Mouse (Mus musculus): ENCODE measurements around the gene Cacnb1. TPM values are rescaled to one million over a fixed set of nuclear protein-coding genes. Genes with fewer than 3 reads are reported as not detected.
A peak's percentile ranks its signal among the peaks of the same experiment; 100 is the strongest.

The Cacnb1 gene
- polyA plus RNA-seq, 1 experiment from 2014 or later = 21.3 TPM

DNA sequence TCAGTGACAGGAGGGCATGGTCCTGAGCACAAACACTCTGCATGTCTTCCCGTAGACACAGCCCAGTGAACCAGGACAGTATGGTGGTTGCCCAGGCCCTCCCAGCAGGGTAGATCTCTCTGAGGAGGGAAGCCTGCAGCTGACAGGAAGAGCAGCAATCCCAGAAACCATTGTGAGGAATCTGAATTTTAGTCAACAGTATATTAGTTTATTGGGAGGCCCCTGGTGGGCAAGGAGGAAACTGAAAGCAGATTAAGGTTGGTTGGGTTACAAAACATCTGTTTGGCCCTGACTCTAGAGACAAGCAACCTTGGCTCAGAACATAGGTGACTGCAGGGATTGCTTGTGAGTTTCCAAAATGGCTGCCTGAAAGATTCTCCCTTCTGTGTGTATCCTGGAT lies 38.9 kb downstream of the Cacnb1 start:
- no peak overlapping the region for H3K4me2 ChIP-seq (replicated peaks)
- H3K27ac ChIP-seq (replicated peaks) = no peak overlapping the region
- 63% methylated on average over 1 of the region's 1 CpGs for WGBS
- H3K27me3 ChIP-seq = peaks cover 27% of the 10 kb centered on the region
- peaks cover 29% of the 10 kb centered on the region for H3K4me1 ChIP-seq
- H3K4me3 ChIP-seq (replicated peaks) = no peak overlapping the region
- no peak for ATAC-seq (ENCODE audit: insufficient number of reproducible peaks, low FRiP score, low TSS enrichment, low read depth)
- no peaks in the 10 kb centered on the region for H3K9me3 ChIP-seq (replicated peaks)
- no peak overlapping the region for H3K9ac ChIP-seq
- H3K36me3 ChIP-seq = no peaks in the 10 kb centered on the region

DNA sequence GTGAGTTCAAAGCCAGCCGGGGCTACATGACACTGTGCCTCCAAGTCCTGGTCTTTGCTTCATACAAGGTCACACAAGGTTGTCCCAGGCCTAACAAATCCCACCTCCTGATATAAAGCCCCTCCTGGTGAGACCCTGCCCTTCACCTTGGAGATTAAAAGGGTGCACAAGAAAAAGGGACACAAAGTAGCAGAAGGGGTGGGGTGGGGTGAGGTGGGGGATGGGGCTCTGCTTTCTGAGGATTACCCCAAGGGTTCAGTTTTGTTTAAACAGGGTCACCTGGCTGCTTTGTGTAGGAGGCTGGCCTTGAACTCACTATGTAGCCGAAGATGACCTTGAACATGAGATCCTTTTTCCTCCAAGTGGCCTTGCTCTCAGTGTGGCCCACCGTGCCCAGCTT lies 39.3 kb downstream of the Cacnb1 start:
- H3K9me3 ChIP-seq (replicated peaks) = no peaks in the 10 kb centered on the region
- peaks cover 27% of the 10 kb centered on the region for H3K27me3 ChIP-seq
- H3K36me3 ChIP-seq = no peaks in the 10 kb centered on the region
- H3K9ac ChIP-seq = no peak overlapping the region
- no peak overlapping the region for H3K4me2 ChIP-seq (replicated peaks)
- H3K4me1 ChIP-seq = peaks cover 29% of the 10 kb centered on the region
- 90% methylated on average over 3 of the region's 3 CpGs for WGBS
- no peak for ATAC-seq (ENCODE audit: insufficient number of reproducible peaks, low FRiP score, low TSS enrichment, low read depth)
- no peak overlapping the region for H3K4me3 ChIP-seq (replicated peaks)
- H3K27ac ChIP-seq (replicated peaks) = no peak overlapping the region

DNA sequence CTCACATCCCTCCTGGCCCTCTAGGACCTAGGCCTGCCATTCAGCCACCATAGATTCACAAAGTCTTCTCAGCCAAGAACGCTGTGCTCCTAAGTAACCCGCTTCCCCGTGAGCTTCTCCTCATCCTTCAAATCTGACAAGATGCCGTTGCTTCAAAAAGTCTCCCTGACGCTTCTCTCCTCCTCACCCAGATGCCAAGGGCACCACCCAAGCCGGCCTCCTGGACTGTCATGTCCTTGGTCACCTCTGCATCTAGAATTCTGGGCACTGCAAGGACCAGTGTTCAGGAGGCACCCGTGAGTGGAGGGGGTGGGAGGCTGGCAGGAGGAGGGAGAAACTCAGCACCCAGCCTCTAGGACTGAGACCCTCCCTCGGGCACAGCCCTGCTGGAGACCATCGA lies 40.1 kb downstream of the Cacnb1 start:
- ATAC-seq (ENCODE audit: insufficient number of reproducible peaks, low FRiP score, low TSS enrichment, low read depth) = no peak
- Histone ChIP-seq H3K9me3 (replicated peaks) (no peaks in the 10 kb centered on the region), H3K9ac (no peak overlapping the region), H3K27ac (replicated peaks) (no peak overlapping the region), H3K4me2 (replicated peaks) (no peak overlapping the region), H3K36me3 (no peaks in the 10 kb centered on the region), H3K4me3 (replicated peaks) (no peak overlapping the region), H3K4me1 (peaks cover 29% of the 10 kb centered on the region), H3K27me3 (peaks cover 27% of the 10 kb centered on the region)
- 88% methylated on average over 9 of the region's 9 CpGs for WGBS

DNA sequence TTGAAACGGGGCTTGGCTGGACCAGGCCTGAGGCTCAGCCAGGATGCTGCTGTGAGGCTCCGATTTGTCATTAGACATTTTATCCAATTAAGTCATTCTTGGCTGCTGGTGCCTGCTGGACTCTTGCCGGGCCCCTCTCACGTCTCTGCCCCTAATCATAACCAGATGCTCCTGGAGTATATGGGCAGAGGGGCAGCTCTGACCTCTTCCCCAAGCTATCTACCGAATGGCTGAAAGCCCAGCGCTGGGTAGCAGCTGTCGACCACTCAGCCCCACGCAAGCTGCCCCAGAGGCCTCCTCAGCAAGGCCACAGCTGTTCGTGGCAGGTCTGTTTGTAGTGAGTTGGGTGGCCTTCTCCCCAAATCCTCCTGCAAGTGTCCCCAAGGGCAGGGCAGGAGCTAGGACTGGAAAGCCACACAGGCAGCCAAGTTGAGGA lies 42.3 kb downstream of the Cacnb1 start:
- H3K9me3 ChIP-seq (replicated peaks) = no peaks in the 10 kb centered on the region
- ATAC-seq (ENCODE audit: insufficient number of reproducible peaks, low FRiP score, low TSS enrichment, low read depth) = 0 out of 2 replicates have a peak, but pooled peaks have one; percentile 36
- peak overlapping the region; percentile 55; the same call in 1 of the 2 replicates for H3K27ac ChIP-seq (replicated peaks)
- H3K4me1 ChIP-seq = peaks cover 12% of the 10 kb centered on the region
- H3K9ac ChIP-seq = no peak overlapping the region
- no peak overlapping the region for H3K4me3 ChIP-seq (replicated peaks)
- H3K27me3 ChIP-seq = peaks cover 18% of the 10 kb centered on the region
- H3K36me3 ChIP-seq = no peaks in the 10 kb centered on the region
- 35% methylated on average over 9 of the region's 9 CpGs for WGBS
- no peak overlapping the region for H3K4me2 ChIP-seq (replicated peaks)

DNA sequence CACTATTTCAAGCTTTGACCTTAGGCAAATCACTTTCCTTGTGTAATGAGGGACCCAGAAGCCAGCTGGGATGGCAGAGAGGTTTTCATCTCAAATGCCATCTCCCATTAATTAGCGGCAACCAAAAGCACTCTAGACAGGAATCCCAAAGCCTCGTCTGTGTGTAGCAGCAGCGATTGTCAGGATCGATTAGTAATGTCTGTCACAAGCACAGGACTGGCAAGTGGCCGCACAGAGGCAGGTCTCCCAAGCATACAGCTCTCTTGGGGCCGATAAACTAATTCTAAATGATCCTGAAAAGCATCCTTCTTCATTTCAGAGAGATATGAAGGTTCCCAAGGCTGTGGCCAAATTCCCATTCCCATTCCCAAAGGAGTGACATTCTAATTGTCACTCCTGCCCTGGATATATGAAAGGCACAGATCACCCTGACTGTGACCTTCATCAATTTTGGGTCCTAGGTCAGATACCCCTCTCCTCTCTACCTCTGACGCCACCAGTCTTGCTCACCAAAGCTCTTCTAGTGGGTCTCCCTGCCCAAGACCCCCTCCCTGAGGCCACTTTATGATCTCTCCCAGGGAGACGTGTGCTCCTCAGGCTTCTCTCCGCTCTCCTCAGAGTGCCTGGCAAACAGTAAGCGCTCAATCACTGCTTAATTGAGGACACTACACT lies 42.9 kb downstream of the Cacnb1 start:
- H3K27ac ChIP-seq (replicated peaks) = no peak overlapping the region
- peaks cover 12% of the 10 kb centered on the region for H3K4me1 ChIP-seq
- H3K4me3 ChIP-seq (replicated peaks) = no peak overlapping the region
- H3K36me3 ChIP-seq = no peaks in the 10 kb centered on the region
- H3K9me3 ChIP-seq (replicated peaks) = no peaks in the 10 kb centered on the region
- 55% methylated on average over 10 of the region's 10 CpGs for WGBS
- H3K9ac ChIP-seq = no peak overlapping the region
- peaks cover 12% of the 10 kb centered on the region for H3K27me3 ChIP-seq
- ATAC-seq (ENCODE audit: insufficient number of reproducible peaks, low FRiP score, low TSS enrichment, low read depth) = no peak
- H3K4me2 ChIP-seq (replicated peaks) = no peak overlapping the region

DNA sequence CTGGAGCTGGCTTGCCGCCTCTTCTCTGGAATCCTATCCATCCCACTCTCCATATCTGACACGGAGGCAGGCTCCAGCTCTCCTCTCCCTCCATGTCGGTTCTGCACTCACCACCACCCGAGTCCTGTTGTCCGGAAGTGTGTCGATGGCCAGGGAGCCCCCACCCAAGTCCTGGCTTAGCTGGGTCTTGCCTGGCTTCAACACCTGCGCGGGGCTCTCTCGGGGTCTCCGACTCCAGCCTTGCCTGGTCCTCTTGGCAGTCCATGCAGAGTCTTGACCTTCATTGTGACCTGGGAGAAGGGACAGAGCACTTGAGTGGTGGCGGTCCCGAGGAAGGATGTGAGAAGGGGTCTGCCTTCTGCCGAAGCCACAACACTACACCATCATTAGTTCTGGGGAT lies 44.4 kb downstream of the Cacnb1 start:
- Histone ChIP-seq H3K36me3 (no peaks in the 10 kb centered on the region), H3K4me1 (peaks cover 12% of the 10 kb centered on the region), H3K4me3 (replicated peaks) (no peak overlapping the region), H3K27ac (replicated peaks) (no peak overlapping the region), H3K4me2 (replicated peaks) (no peak overlapping the region), H3K9ac (no peak overlapping the region), H3K27me3 (no peaks in the 10 kb centered on the region; the same call in 1 of the 2 replicates), H3K9me3 (replicated peaks) (no peaks in the 10 kb centered on the region)
- 87% methylated on average over 13 of the region's 13 CpGs for WGBS
- no peak for ATAC-seq (ENCODE audit: insufficient number of reproducible peaks, low FRiP score, low TSS enrichment, low read depth)

DNA sequence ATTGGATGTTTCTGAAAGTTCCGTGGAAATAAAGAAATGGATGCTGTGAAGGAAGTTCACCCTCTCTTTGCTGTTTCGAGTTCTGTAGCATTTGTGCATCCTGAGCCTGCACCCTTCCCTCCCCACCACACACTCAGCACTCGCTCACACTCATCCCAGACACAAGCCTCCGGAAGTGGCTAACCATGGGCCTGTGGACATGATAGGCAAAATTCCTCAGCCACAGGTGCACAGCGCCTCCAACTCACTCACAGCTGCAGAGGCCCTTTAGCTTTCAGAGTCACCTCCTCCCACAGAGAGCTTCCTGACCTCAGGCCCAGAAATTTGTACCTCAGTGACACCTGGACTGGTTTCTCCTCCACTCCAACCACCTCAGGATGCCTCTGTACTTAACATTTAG lies 45.0 kb downstream of the Cacnb1 start:
- 75% methylated on average over 5 of the region's 5 CpGs for WGBS
- no peak for ATAC-seq (ENCODE audit: insufficient number of reproducible peaks, low FRiP score, low TSS enrichment, low read depth)
- Histone ChIP-seq H3K36me3 (no peaks in the 10 kb centered on the region), H3K9me3 (replicated peaks) (no peaks in the 10 kb centered on the region), H3K27me3 (no peaks in the 10 kb centered on the region; the same call in 1 of the 2 replicates), H3K4me2 (replicated peaks) (no peak overlapping the region), H3K4me1 (peaks cover 12% of the 10 kb centered on the region), H3K27ac (replicated peaks) (no peak overlapping the region), H3K9ac (no peak overlapping the region), H3K4me3 (replicated peaks) (no peak overlapping the region)

DNA sequence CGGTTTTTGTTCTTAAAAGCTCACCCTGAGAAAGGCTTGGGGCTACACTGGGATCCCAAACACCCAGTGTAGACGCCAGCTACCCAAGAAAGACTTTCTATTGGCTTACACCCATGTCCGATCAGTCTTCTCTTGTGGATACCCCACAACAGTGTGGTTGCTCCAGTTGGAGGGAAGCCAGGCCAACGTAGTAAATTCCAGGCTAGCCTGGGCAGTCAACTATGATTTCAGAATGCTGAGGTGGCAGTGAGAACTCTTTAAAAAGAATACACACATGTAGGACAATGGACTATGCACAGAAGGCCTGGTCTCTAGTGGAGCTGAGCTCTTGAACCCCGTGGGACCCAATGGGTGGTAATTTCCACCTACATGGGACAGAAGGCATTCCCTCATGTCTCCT lies 48.1 kb downstream of the Cacnb1 start:
- Histone ChIP-seq H3K27me3 (no peaks in the 10 kb centered on the region; the same call in 1 of the 2 replicates), H3K27ac (replicated peaks) (no peak overlapping the region), H3K9ac (no peak overlapping the region), H3K9me3 (replicated peaks) (no peaks in the 10 kb centered on the region), H3K4me1 (peaks cover 7% of the 10 kb centered on the region), H3K36me3 (no peaks in the 10 kb centered on the region), H3K4me3 (replicated peaks) (no peak overlapping the region), H3K4me2 (replicated peaks) (no peak overlapping the region)
- WGBS = 73% methylated on average over 5 of the region's 5 CpGs
- no peak for ATAC-seq (ENCODE audit: insufficient number of reproducible peaks, low FRiP score, low TSS enrichment, low read depth)

DNA sequence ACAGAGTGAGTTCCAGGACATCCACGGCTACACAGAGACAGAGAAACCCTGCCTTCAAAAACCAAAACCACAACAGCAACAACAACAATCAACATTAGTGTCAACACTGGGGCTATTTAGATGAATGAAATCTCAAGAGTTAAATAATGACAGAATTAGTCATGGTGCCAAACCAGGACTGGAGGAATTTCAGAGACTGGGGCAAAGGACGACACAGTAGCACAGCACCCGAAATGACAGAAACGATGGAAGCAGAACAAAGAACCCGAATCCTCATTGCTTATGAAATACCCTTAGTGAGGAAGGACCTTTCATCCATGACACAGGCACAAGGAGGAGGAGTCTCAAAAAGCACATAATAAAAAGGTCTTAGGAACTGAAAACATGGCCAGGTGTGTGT lies 48.7 kb downstream of the Cacnb1 start:
- H3K9me3 ChIP-seq (replicated peaks) = no peaks in the 10 kb centered on the region
- H3K27ac ChIP-seq (replicated peaks) = no peak overlapping the region
- H3K36me3 ChIP-seq = no peaks in the 10 kb centered on the region
- H3K4me3 ChIP-seq (replicated peaks) = no peak overlapping the region
- no peaks in the 10 kb centered on the region; the same call in 1 of the 2 replicates for H3K27me3 ChIP-seq
- peaks cover 7% of the 10 kb centered on the region for H3K4me1 ChIP-seq
- H3K9ac ChIP-seq = no peak overlapping the region
- 84% methylated on average over 5 of the region's 5 CpGs for WGBS
- no peak for ATAC-seq (ENCODE audit: insufficient number of reproducible peaks, low FRiP score, low TSS enrichment, low read depth)
- H3K4me2 ChIP-seq (replicated peaks) = no peak overlapping the region

DNA sequence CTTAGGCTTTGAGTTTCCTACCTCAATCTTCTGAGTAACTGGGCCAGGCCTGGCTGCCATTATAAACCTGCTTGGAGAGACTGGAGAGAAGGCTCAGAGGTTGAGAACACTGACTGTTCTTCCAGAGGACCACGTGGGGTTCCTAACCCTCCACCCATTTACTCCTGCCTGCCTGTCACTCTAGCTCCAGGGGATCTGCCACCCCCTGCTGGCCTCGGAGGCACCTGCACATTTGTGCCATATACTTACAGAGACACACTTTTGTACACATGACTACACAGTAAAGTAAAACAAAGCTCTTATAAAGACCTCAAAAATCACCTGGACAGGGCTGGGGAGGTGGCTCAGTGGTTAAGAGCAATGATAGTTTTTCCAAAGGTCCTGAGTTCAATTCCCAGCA lies 50.4 kb downstream of the Cacnb1 start:
- H3K4me3 ChIP-seq (replicated peaks) = no peak overlapping the region
- no peak for ATAC-seq (ENCODE audit: insufficient number of reproducible peaks, low FRiP score, low TSS enrichment, low read depth)
- 75% methylated on average over 2 of the region's 2 CpGs for WGBS

DNA sequence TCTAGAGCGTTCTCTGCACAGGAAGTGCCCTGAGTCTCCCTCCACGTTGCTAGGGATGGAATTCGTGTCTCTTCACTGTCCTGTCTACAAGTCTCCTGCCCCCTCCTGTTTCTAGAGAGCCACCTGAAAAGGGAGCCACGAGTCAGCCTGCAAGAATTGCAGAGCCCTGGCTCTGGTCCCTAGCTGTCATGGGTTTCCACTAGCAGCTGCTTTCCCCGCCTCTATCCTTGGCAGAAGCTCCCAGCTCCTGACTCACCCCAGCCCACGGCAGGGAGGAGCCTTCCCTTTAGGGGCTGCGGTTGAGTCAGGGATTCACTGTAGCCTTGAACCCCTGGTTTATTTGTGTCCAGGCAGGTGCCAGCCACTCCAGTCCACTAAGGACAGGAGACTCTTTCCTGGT lies 51.6 kb downstream of the Cacnb1 start:
- Histone ChIP-seq H3K27me3 (no peaks in the 10 kb centered on the region), H3K36me3 (no peaks in the 10 kb centered on the region), H3K4me3 (replicated peaks) (no peak overlapping the region), H3K4me2 (replicated peaks) (no peak overlapping the region), H3K27ac (replicated peaks) (no peak overlapping the region), H3K9ac (no peak overlapping the region), H3K9me3 (replicated peaks) (no peaks in the 10 kb centered on the region), H3K4me1 (peaks cover 7% of the 10 kb centered on the region)
- peak; percentile 69; the same call in 1 of the 2 replicates for ATAC-seq (ENCODE audit: insufficient number of reproducible peaks, low FRiP score, low TSS enrichment, low read depth)
- WGBS = 15% methylated on average over 7 of the region's 7 CpGs

More for the DNA sequence above, 50.4 kb downstream of the Cacnb1 start:
- no peak overlapping the region for H3K27ac ChIP-seq (replicated peaks)
- no peaks in the 10 kb centered on the region for H3K27me3 ChIP-seq
- peaks cover 7% of the 10 kb centered on the region for H3K4me1 ChIP-seq
- H3K4me2 ChIP-seq (replicated peaks) = no peak overlapping the region
- no peaks in the 10 kb centered on the region for H3K9me3 ChIP-seq (replicated peaks)
- H3K9ac ChIP-seq = no peak overlapping the region
- no peaks in the 10 kb centered on the region for H3K36me3 ChIP-seq

DNA sequence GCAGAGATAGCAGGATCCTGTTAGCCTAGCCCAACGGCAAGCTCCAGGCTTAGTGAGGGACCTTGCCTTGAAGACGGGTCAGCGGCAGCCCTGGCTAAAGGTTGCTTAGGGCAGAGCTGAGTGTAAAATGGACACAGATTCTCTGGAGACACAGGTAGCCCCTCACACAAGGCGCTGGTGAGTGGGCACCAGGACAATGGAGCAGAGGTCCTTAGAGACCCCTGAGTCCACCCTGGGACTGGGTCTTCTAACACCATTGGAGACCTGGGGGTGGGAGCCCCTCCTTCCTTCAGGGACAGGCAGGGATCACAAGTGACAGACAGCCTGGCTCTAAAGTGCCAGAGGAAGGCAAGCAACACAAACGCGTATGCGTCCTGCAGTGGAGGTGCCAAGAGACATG lies 52.1 kb downstream of the Cacnb1 start:
- Histone ChIP-seq H3K4me1 (peaks cover 7% of the 10 kb centered on the region), H3K4me2 (replicated peaks) (no peak overlapping the region), H3K27me3 (no peaks in the 10 kb centered on the region), H3K27ac (replicated peaks) (no peak overlapping the region), H3K4me3 (replicated peaks) (no peak overlapping the region), H3K36me3 (no peaks in the 10 kb centered on the region), H3K9ac (no peak overlapping the region), H3K9me3 (replicated peaks) (no peaks in the 10 kb centered on the region)
- WGBS = 79% methylated on average over 7 of the region's 7 CpGs
- no peak for ATAC-seq (ENCODE audit: insufficient number of reproducible peaks, low FRiP score, low TSS enrichment, low read depth)
